Comparison of ENCODE assay signal across 24 mouse cellular contexts in genomic region chr11:46273969-46274368, GRCm38 (mm10). TPM values are rescaled to one million over a fixed set of nuclear protein-coding genes. Genes with fewer than 3 reads are reported as not detected.
A peak's percentile ranks its signal among the peaks of the same experiment; 100 is the strongest.
DNase-seq lines count a peak whose midpoint lies in the region; ATAC-seq and TF ChIP-seq lines count a peak whose summit lies in the region.
"Had no signal": no experiment of that assay in that cellular context is flagged by ENCODE, and none has a peak within 500 bp of the region (broad histone marks: within the 10 kb centered on the region; RNA-seq: fewer than 3 reads in every experiment).

No protein-coding gene starts in this region.

- H3K36me3 ChIP-seq in liver, embryonic 14.5 days (replicated peaks; ENCODE audit: control insufficient read depth, insufficient read depth, low read depth): no peaks in the 10 kb centered on the region
- H3K36me3 ChIP-seq in CH12.LX (replicated peaks in 1 of 2; ENCODE audit: control insufficient read depth in 1 of 2, insufficient read depth in 1 of 2, low read length in 1 of 2): peaks cover 88 to 97% of the 10 kb centered on the region in 2 experiments
- H3K36me3 ChIP-seq in neural tube, embryonic 15.5 days: peaks cover 82% of the 10 kb centered on the region
- H3K36me3 ChIP-seq: embryonic facial prominence, embryonic 15.5 days; intestine, embryonic 15.5 days; kidney, embryonic 15.5 days; limb, embryonic 15.5 days had no signal

- H3K4me1 ChIP-seq in liver, embryonic 14.5 days (replicated peaks; ENCODE audit: control insufficient read depth in 2 of 2, insufficient read depth in 2 of 2, low read length in 1 of 2): no peaks in the 10 kb centered on the region
- peaks cover 11 to 96% of the 10 kb centered on the region in 2 experiments for H3K4me1 ChIP-seq in CH12.LX (ENCODE audit: control insufficient read depth in 1 of 2, insufficient read depth in 2 of 2)
- no peaks in the 10 kb centered on the region for H3K4me1 ChIP-seq in neural tube, embryonic 15.5 days
- H3K4me1 ChIP-seq: embryonic facial prominence, embryonic 15.5 days; forebrain, embryonic 10.5 days; hindbrain, embryonic 12.5 days; intestine, embryonic 15.5 days; kidney, embryonic 15.5 days; limb, embryonic 15.5 days had no signal

- H3K4me3 ChIP-seq in liver, embryonic 14.5 days (ENCODE audit: insufficient read depth in 1 of 2, low read depth in 2 of 2, low read length in 2 of 2): no peak overlapping the region
- H3K4me3 ChIP-seq in CH12.LX (replicated peaks in 1 of 3; ENCODE audit: low read depth in 2 of 3, low read length in 2 of 3, poor library complexity in 1 of 3): no peak overlapping the region
- H3K4me3 ChIP-seq in neural tube, embryonic 15.5 days (replicated peaks): no peak overlapping the region
- H3K4me3 ChIP-seq: embryonic facial prominence, embryonic 15.5 days; forebrain, embryonic 10.5 days; gastrocnemius, adult 2 months; hindbrain, embryonic 12.5 days; intestine, embryonic 15.5 days; kidney, embryonic 15.5 days; limb, embryonic 15.5 days had no signal

- no peak overlapping the region for H3K27ac ChIP-seq in liver, embryonic 14.5 days
- H3K27ac ChIP-seq in CH12.LX (ENCODE audit: insufficient read depth, low read depth): no peak overlapping the region; the same call in 1 of the 2 replicates
- no peak overlapping the region for H3K27ac ChIP-seq in neural tube, embryonic 15.5 days (replicated peaks)
- H3K27ac ChIP-seq: embryonic facial prominence, embryonic 15.5 days; forebrain, embryonic 10.5 days; gastrocnemius, adult 2 months; hindbrain, embryonic 12.5 days; intestine, embryonic 15.5 days; kidney, embryonic 15.5 days; limb, embryonic 15.5 days had no signal

- TF ChIP-seq RAD21 in CH12.LX (IDR thresholded peaks at IDR 0.05; ENCODE audit: low read depth, low read length): peak; percentile 31

- H3K79me2 ChIP-seq in CH12.LX (replicated peaks; ENCODE audit: control insufficient read depth, extremely low read depth, insufficient read depth, poor library complexity, severe bottlenecking): no peaks in the 10 kb centered on the region; the same call in 1 of the 2 replicates

- H3K9me3 ChIP-seq in liver, embryonic 14.5 days (ENCODE audit: control insufficient read depth, low read length): no peaks in the 10 kb centered on the region
- no peaks in the 10 kb centered on the region for H3K9me3 ChIP-seq in CH12.LX (replicated peaks; ENCODE audit: low read length)
- H3K9me3 ChIP-seq in neural tube, embryonic 15.5 days (replicated peaks): no peaks in the 10 kb centered on the region
- H3K9me3 ChIP-seq: embryonic facial prominence, embryonic 15.5 days; forebrain, embryonic 10.5 days; hindbrain, embryonic 12.5 days; intestine, embryonic 15.5 days; kidney, embryonic 15.5 days; limb, embryonic 15.5 days had no signal

- TF ChIP-seq EP300 in liver, embryonic 14.5 days (IDR thresholded peaks at IDR 0.05; ENCODE audit: low read depth): no peak
- no peak for TF ChIP-seq EP300 in CH12.LX (IDR thresholded peaks at IDR 0.05; ENCODE audit: low read length)

- H3K4me2 ChIP-seq in liver, embryonic 14.5 days (ENCODE audit: low read depth): no peak overlapping the region
- H3K4me2 ChIP-seq in CH12.LX (ENCODE audit: insufficient read depth, low read depth, poor library complexity, severe bottlenecking): no peak overlapping the region
- no peak overlapping the region for H3K4me2 ChIP-seq in neural tube, embryonic 15.5 days
- H3K4me2 ChIP-seq: embryonic facial prominence, embryonic 15.5 days; heart, embryonic 11.5 days; hindbrain, embryonic 12.5 days; intestine, embryonic 15.5 days; kidney, embryonic 15.5 days; limb, embryonic 15.5 days had no signal

- DNase-seq in adrenal gland, postnatal 14 days: peak; percentile 3
- DNase-seq in adrenal gland, postnatal 25 days: no peak
- DNase-seq in liver, embryonic 14.5 days (ENCODE audit: low read depth in 3 of 3, low spot score in 3 of 3): no peak
- DNase-seq in liver: no peak
- no peak for DNase-seq in CH12.LX (ENCODE audit: extremely low read depth)
- peak; percentile 28 for DNase-seq in induced T-regulatory cell, adult 2 months (ENCODE audit: low read depth)
- DNase-seq: adrenal gland, postnatal 10 days; cerebellum, adult 11-12 months; cerebellum, postnatal 14 days; gastrocnemius, adult 2 months; heart, postnatal 10 days; layer of hippocampus, postnatal 36 days; lung, adult 2 months; retina, postnatal 1 day had no signal

- peak; percentile 35 for TF ChIP-seq CTCF in liver, embryonic 14.5 days (IDR thresholded peaks at IDR 0.05; ENCODE audit: low read depth)
- TF ChIP-seq CTCF in CH12.LX (conservative IDR thresholded peaks at IDR 0.05 in 1 of 2, IDR thresholded peaks at IDR 0.05 in 1 of 2; ENCODE audit: low read depth in 2 of 2, low read length in 2 of 2): peak; percentile 44 to 58; a peak in 3 of 4 replicates

- no peaks in the 10 kb centered on the region for H3K27me3 ChIP-seq in liver, embryonic 14.5 days (ENCODE audit: control insufficient read depth, insufficient read depth, low read length)
- H3K27me3 ChIP-seq in CH12.LX (replicated peaks): no peaks in the 10 kb centered on the region
- H3K27me3 ChIP-seq in neural tube, embryonic 15.5 days (replicated peaks): no peaks in the 10 kb centered on the region
- H3K27me3 ChIP-seq: embryonic facial prominence, embryonic 15.5 days; hindbrain, embryonic 12.5 days; intestine, embryonic 15.5 days; kidney, embryonic 15.5 days; limb, embryonic 15.5 days had no signal

- WGBS in liver, embryonic 14.5 days (ENCODE audit: insufficient replicate concordance): 74% methylated on average over 3 of the region's 3 CpGs
- WGBS in neural tube, embryonic 15.5 days: 97% methylated on average over 3 of the region's 3 CpGs

- TF ChIP-seq POLR2A in CH12.LX (IDR thresholded peaks at IDR 0.05; ENCODE audit: low read depth, low read length): no peak

- H3K9ac ChIP-seq in liver, embryonic 14.5 days (replicated peaks): no peak overlapping the region
- H3K9ac ChIP-seq in CH12.LX (ENCODE audit: insufficient read depth, low read depth): no peak overlapping the region
- no peak overlapping the region for H3K9ac ChIP-seq in neural tube, embryonic 15.5 days (replicated peaks)
- H3K9ac ChIP-seq: embryonic facial prominence, embryonic 15.5 days; hindbrain, embryonic 12.5 days; intestine, embryonic 15.5 days; kidney, embryonic 15.5 days; limb, embryonic 15.5 days had no signal

- no peak for ATAC-seq in liver, embryonic 14.5 days (ENCODE audit: insufficient read depth)
- ATAC-seq in neural tube, embryonic 15.5 days (ENCODE audit: low FRiP score): no peak
- ATAC-seq: intestine, embryonic 15.5 days; midbrain, embryonic 16.5 days had no signal

- in situ Hi-C loops in CH12.LX (cut with MboI; ENCODE audit: low pct_ligation_motif_present, low pct_unique_long_range_greater_than_20kb, low sequenced_read_pairs): no loop called here

- dilution Hi-C loops in CH12.LX (cut with MboI; ENCODE audit: extremely low pct_ligation_motif_present, extremely low pct_unique_long_range_greater_than_20kb, low sequenced_read_pairs): no loop called here

TF ChIP-seq in CH12.LX, 34 proteins besides CTCF, POLR2A, EP300 and RAD21:
- TF ChIP-seq NELFE (IDR thresholded peaks at IDR 0.05; ENCODE audit: low read depth, low read length): no peak
- no peak for TF ChIP-seq JUN (IDR thresholded peaks at IDR 0.05; ENCODE audit: insufficient read depth, low read depth, low read length)
- no peak for TF ChIP-seq HCFC1 (IDR thresholded peaks at IDR 0.05; ENCODE audit: low read depth, low read length)
- TF ChIP-seq UBTF (IDR thresholded peaks at IDR 0.05; ENCODE audit: low read depth, low read length): no peak
- TF ChIP-seq SMC3 (IDR thresholded peaks at IDR 0.05; ENCODE audit: low read depth, low read length): peak; percentile 42
- TF ChIP-seq ZKSCAN1 (IDR thresholded peaks at IDR 0.05; ENCODE audit: borderline replicate concordance, low read depth, low read length): no peak
- no peak for TF ChIP-seq MXI1 (IDR thresholded peaks at IDR 0.05; ENCODE audit: low read depth, low read length)
- no peak for TF ChIP-seq PAX5 (IDR thresholded peaks at IDR 0.05; ENCODE audit: low read length)
- no peak for TF ChIP-seq USF1 (IDR thresholded peaks at IDR 0.05; ENCODE audit: low read depth, low read length)
- 0 out of 2 replicates have a peak, but pooled peaks have one; percentile 25 for TF ChIP-seq MYC (IDR thresholded peaks at IDR 0.05; ENCODE audit: low read depth, low read length)
- TF ChIP-seq ZMIZ1 (IDR thresholded peaks at IDR 0.05; ENCODE audit: low read depth, low read length): no peak
- TF ChIP-seq KAT2A (IDR thresholded peaks at IDR 0.05; ENCODE audit: insufficient replicate concordance, low read length): no peak
- TF ChIP-seq ELF1 (IDR thresholded peaks at IDR 0.05; ENCODE audit: low read depth, low read length): no peak
- TF ChIP-seq MAX (IDR thresholded peaks at IDR 0.05; ENCODE audit: low read length): no peak

RNA-seq across cellular contexts. Expression of gene Fndc9, which starts 38.6 kb away (rescaled TPM):
- total RNA-seq in adrenal gland, postnatal 14 days (2021): not detected in 2 replicates
- not detected in 2 replicates for total RNA-seq in adrenal gland, postnatal 25 days (2021)
- polyA plus RNA-seq in liver, embryonic 14.5 days (2012; rRNA removed): not detected in 2 replicates
- polyA plus RNA-seq in liver, embryonic 14.5 days (2014; fragmentation: Nextera tagmentation; extraction: Ambion mirVana): not detected in 2 replicates
- total RNA-seq in CH12.LX (2012; rRNA removed) (3.8 and 3.9 TPM in 2 replicates), CH12.LX (2014; rRNA removed) (not detected in 2 replicates)
- 12.1 and 12.5 TPM in 2 replicates for polyA plus RNA-seq in CH12.LX (2012; ENCODE audit: insufficient read length, low read depth)
- 1.5 and 2.3 TPM in 2 replicates for polyA plus RNA-seq in neural tube, embryonic 15.5 days (2015; fragmentation: Nextera tagmentation; extraction: Ambion mirVana)
- total RNA-seq: adrenal gland, postnatal 10 days; gastrocnemius, adult 2 months; heart, postnatal 10 days; megakaryocyte-erythroid progenitor cell, adult 5-6 weeks had no signal
- polyA plus RNA-seq: heart, embryonic 11.5 days; intestine, embryonic 15.5 days had no signal

RNA-seq across cellular contexts. Expression of gene Cyfip2, which starts 38.7 kb away (rescaled TPM):
- 47.1 and 47.7 TPM in 2 replicates for total RNA-seq in adrenal gland, postnatal 14 days (2021)
- total RNA-seq in adrenal gland, postnatal 25 days (2021): 70.2 and 81.2 TPM in 2 replicates
- 1.3 and 1.6 TPM in 2 replicates for polyA plus RNA-seq in liver, embryonic 14.5 days (2012; rRNA removed)
- 2.6 and 3.1 TPM in 2 replicates for polyA plus RNA-seq in liver, embryonic 14.5 days (2014; fragmentation: Nextera tagmentation; extraction: Ambion mirVana)
- total RNA-seq in CH12.LX (2012; rRNA removed) (77.6 and 97.6 TPM in 2 replicates), CH12.LX (2014; rRNA removed) (36.1 and 40.7 TPM in 2 replicates)
- polyA plus RNA-seq in CH12.LX (2012; ENCODE audit: insufficient read length, low read depth): 161 and 194 TPM in 2 replicates
- 88.0 and 91.1 TPM in 2 replicates for polyA plus RNA-seq in neural tube, embryonic 15.5 days (2015; fragmentation: Nextera tagmentation; extraction: Ambion mirVana)

Comparison
In these comparisons a context has a peak if more than half of its experiments do, and no peak if none do; other contexts are left out.
1. DNase-seq: peak in adrenal gland, postnatal 14 days (single experiment) and induced T-regulatory cell, adult 2 months (single experiment); none in adrenal gland, postnatal 25 days (single experiment), liver, embryonic 14.5 days (0 of 3), liver (single experiment) and CH12.LX (single experiment).